Mouse (Mus musculus) cerebellum, adult 11 months (tissue): ENCODE data around the gene Ugt1a7c.
"Not testable (repeated sequence)": the region's sequence is repeated elsewhere in the genome, so short reads cannot be mapped to it uniquely, and the experiment has no call there.

Source experiments
- DNase-seq: peaks from one replicate; pipeline ENCODE4 v3.0.0; 2022

The Ugt1a7c gene

DNA sequence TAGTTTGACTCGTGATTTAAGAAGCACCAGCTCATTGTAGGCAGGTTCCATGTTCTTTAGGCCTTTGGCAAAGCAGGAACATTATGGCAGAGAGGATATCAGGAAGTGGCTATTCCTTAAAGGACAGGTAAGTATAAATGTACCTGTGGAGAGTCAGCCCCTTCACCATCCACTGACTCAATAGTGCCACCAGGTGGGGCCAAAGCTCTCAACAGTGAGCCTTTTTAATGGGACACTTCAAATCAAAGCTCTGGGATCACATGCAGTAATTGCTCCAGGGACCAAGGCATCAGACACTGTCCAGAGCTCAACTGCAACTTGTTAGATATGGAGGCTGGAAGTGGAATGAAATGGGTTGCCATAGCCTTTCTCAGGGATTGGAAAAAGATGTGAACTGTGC lies 26.7 kb downstream of the Ugt1a7c start:
- not testable (repeated sequence) for DNase-seq

- not testable (repeated sequence) for DNase-seq
Measured at GRCm38 (mm10) chr1:88125827-88126360, 31.0 kb downstream of the Ugt1a7c start.

DNA sequence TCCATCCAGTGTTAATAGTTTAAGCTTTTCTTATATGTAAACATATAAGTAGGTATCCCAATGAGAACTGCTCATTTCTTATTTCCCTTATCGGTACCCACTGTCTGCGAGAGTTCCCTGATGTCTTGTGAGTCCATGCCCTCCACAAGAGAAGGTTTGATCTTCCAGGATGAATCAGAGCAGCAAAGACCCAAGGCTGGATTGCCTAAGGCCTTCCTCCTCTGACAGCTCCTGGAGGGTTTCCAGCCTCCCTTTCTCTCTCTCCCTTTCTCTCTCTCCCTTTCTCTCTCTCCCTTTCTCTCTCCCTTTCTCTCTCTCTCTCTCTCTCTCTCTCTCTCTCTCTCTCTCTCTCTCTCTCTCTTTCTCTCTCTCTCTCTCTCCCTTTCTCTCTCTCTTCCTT lies 34.2 kb downstream of the Ugt1a7c start:
- DNase-seq: not testable (repeated sequence)

GRCm38 (mm10) chr1:88130223-88130622 lies 35.4 kb downstream of the Ugt1a7c start:
- not testable (repeated sequence) for DNase-seq

GRCm38 (mm10) chr1:88133908-88134456 lies 39.1 kb downstream of the Ugt1a7c start:
- DNase-seq: no peak

GRCm38 (mm10) chr1:88134457-88135011 lies 39.7 kb downstream of the Ugt1a7c start, which contains the start of gene Ugt1a6a:
Gene Ugt1a6a (plus strand): TSS chr1:88134809.
- DNase-seq: not testable (repeated sequence)

DNA sequence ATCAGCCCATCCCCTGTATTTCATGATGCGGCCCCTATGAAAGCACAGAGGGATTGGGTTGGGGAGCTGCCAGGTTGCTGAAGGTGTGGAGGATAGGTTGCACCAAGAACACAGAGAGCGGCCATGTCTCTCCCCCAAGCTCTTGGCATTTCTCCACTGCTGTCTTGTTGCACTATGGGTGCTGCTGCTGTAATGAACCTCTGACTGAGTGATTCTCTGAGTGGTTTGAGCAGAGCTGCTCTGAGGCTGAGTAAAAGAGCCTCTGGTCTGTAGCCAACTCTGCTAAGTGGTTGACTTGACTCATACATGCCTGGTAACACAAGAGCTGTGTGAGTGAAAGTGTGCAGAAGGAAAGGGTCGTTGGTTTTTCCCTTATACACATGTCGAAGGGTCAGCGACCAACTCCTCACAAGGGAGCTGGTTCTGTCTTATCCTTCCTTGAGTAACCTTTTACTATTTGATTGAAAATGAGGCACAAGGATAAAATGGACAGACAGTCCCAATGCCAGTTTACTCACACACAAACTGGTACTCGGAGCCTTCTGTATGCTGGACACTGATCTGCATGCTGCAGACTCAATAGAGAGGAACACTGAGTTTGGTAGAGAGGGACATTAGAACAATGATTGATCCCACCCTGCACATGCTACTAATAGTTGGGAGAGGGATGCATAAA lies 40.5 kb downstream of the Ugt1a7c start:
- not testable (repeated sequence) for DNase-seq

GRCm38 (mm10) chr1:88136646-88137045 lies 41.8 kb downstream of the Ugt1a7c start:
- DNase-seq: no peak

GRCm38 (mm10) chr1:88137264-88137663 lies 42.4 kb downstream of the Ugt1a7c start:
- DNase-seq: no peak

- DNase-seq: no peak
Measured at GRCm38 (mm10) chr1:88138145-88138544, 43.3 kb downstream of the Ugt1a7c start.

DNA sequence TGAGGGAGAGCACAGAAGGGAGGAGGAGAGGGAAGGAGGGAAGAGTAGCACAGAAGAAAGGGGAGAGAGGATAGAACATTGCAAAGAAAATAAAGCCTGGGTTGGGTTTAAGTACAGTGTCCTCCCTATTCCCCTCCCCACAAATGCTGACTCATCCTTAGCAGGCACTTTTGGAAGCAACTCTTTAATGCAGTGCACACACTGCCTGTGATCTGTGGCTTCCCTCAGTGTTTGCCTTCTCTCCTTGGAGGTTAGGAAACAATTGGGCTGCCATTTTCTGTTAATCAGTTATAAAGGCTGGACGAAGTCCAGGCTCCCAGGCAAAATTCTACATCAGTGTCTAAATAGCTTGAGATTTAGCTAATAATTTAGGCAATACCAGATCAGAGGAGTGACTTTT lies 45.6 kb downstream of the Ugt1a7c start:
- not testable (repeated sequence) for DNase-seq

- peak; percentile 25 for DNase-seq
Measured at GRCm38 (mm10) chr1:88143966-88144675, 49.3 kb downstream of the Ugt1a7c start.

- not testable (repeated sequence) for DNase-seq
Measured at GRCm38 (mm10) chr1:88145278-88145677, 50.4 kb downstream of the Ugt1a7c start.

DNA sequence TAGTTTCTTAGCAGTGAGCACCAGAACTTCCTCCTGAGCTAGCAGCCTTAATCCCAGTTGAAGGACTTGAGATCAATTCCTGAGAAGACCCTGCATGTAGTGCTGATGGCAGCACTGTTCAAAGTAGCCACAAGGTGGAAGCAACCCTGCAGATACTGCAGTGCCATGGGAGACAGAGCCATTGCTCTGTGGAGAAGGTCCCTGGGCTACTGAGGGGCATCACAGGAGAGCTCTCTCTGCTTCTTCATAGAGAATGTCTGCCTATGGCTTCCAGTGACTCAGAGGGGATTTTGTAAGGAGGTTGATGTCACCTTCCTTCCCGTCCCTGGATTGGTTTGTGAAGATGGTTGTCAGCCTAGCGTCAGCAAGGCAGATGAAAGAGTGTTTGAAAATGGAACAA lies 55.3 kb downstream of the Ugt1a7c start:
- DNase-seq: not testable (repeated sequence)

- DNase-seq: no peak
Measured at GRCm38 (mm10) chr1:88158430-88158829, 63.6 kb downstream of the Ugt1a7c start.

GRCm38 (mm10) chr1:88165711-88166110 lies 70.8 kb downstream of the Ugt1a7c start, which contains the start of gene Ugt1a5:
Gene Ugt1a5 (plus strand): TSS chr1:88166012.
- DNase-seq: no peak

GRCm38 (mm10) chr1:88172190-88172589 lies 77.3 kb downstream of the Ugt1a7c start:
- not testable (repeated sequence) for DNase-seq

GRCm38 (mm10) chr1:88179657-88180056 lies 84.8 kb downstream of the Ugt1a7c start:
- no peak for DNase-seq

DNA sequence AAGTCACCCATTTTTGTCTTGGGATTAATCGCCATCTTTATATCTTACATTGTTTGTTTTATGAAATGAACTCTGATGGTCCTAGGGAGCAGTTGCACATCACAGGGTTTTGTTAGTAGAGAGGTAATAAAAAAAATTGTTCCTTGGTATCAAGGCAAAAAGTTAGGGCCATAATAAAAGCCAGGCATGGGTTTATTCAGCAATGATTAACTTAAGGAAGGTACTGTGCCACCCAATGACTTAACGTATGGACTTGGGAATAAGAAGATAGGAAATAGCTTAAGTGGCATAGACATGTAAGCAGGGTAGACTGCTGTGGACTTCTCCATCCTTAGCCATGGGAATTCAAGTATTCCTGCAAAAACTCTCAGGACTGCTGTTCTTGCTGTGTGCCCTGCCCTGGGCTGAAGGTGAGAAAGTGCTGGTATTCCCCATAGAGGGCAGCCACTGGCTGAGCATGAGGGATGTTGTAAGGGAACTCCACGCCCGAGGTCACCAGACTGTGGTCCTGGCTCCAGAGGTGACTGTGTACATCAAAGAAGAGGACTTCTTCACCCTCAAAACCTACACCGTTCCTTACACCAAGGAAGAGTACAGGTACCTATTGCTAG lies 91.6 kb downstream of the Ugt1a7c start:
- DNase-seq: no peak

GRCm38 (mm10) chr1:88192136-88192535 lies 97.3 kb downstream of the Ugt1a7c start:
- DNase-seq: no peak

GRCm38 (mm10) chr1:88195687-88196086 lies 100.8 kb downstream of the Ugt1a7c start:
- DNase-seq: no peak

- no peak for DNase-seq
Measured at GRCm38 (mm10) chr1:88197443-88197842, 102.6 kb downstream of the Ugt1a7c start.

GRCm38 (mm10) chr1:88199996-88200395 lies 105.1 kb downstream of the Ugt1a7c start:
- DNase-seq: peak; percentile 38
